Mouse (Mus musculus) spleen, postnatal 10 days (tissue): Measurements from ENCODE around the gene Rbm25.

Experiments used
- DNase-seq, 2 experiments: peaks; one replicate each; pipeline ENCODE4 v3.0.0; 2021 to 2022; ENCODE audit warnings: low spot score in 2 of 2

Gene Rbm25

GRCm38 (mm10) chr12:83732225-83732624 lies 101.2 kb downstream of the Rbm25 start:
- no peak for DNase-seq
